Mouse (Mus musculus): ENCODE data around the gene Chd4.
A peak's percentile ranks its signal among the peaks of the same experiment; 100 is the strongest.
"Not testable (repeated sequence)": the region's sequence is repeated elsewhere in the genome, so short reads cannot be mapped to it uniquely, and the experiment has no call there.

DNA sequence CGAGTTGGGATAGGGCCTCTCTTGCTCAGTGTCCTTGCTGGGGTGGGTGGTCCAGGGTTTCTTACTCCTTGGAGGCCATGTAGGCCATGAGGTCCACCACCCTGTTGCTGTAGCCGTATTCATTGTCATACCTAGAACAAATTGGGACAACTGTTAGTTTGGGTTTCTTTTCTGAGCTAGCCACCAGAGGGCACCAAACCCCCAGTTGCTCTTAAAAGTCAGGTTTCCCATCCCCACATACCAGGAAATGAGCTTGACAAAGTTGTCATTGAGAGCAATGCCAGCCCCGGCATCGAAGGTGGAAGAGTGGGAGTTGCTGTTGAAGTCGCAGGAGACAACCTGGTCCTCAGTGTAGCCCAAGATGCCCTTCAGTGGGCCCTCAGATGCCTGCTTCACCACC lies 66.2 kb downstream of the Chd4 start:
- TF ChIP-seq MAX (IDR thresholded peaks at IDR 0.05; ENCODE audit: low read length); MAFK (IDR thresholded peaks at IDR 0.05; ENCODE audit: borderline replicate concordance, low read depth, low read length); EP300 (IDR thresholded peaks at IDR 0.05; ENCODE audit: low read depth in 1 of 2, low read length in 2 of 2): not testable (repeated sequence)
- TF ChIP-seq CTCF (IDR thresholded peaks at IDR 0.05 in 2 of 3, conservative IDR thresholded peaks at IDR 0.05 in 1 of 3; ENCODE audit: control insufficient read depth in 1 of 3, insufficient read depth in 1 of 3, low read depth in 2 of 3, low read length in 3 of 3, poor library complexity in 1 of 3, severe bottlenecking in 1 of 3) = peak; percentile 47 to 54 (median 53)
